Comparison of ENCODE assay signal across 8 mouse cellular contexts in genomic region chr4:139336822-139337483, GRCm38 (mm10). TPM values are rescaled to one million over a fixed set of nuclear protein-coding genes. Genes with fewer than 3 reads are reported as not detected.
DNase-seq lines count a peak whose midpoint lies in the region; ATAC-seq and TF ChIP-seq lines count a peak whose summit lies in the region.

No protein-coding gene starts in this region.

- WGBS in embryonic facial prominence, embryonic 12.5 days = 24% methylated on average over 24 of the region's 24 CpGs
- 20% methylated on average over 24 of the region's 24 CpGs for WGBS in kidney, adult 2 months
- 8% methylated on average over 24 of the region's 24 CpGs for WGBS in liver, embryonic 11.5 days
- whole genome bisulfite sequencing in stomach, embryonic 16.5 days = 17% methylated on average over 24 of the region's 24 CpGs

- TF ChIP-seq POLR2A in kidney, adult 2 months (IDR thresholded peaks at IDR 0.05; ENCODE audit: low read depth, low read length) = no peak

- no peak for ATAC-seq in embryonic facial prominence, embryonic 12.5 days (ENCODE audit: insufficient number of reproducible peaks, insufficient read depth, low FRiP score, low TSS enrichment)
- peak; percentile 76 for ATAC-seq in liver, embryonic 11.5 days (replicated peaks; ENCODE audit: low FRiP score)
- ATAC-seq in stomach, embryonic 16.5 days (ENCODE audit: insufficient read depth, low FRiP score) = peak; percentile 70

- DNase-seq in CD4-positive helper T cell, adult 2 months (ENCODE audit: low read depth, low spot score) = peak; percentile 86
- DNase-seq in adrenal gland, postnatal 25 days = peak; percentile 88
- peak; percentile 23 to 63 for DNase-seq in heart, adult 9 months (ENCODE audit: low spot score in 2 of 2)
- DNase-seq in kidney, adult 2 months = peak; percentile 88
- DNase-seq in liver, embryonic 11.5 days (ENCODE audit: low spot score) = peak; percentile 87
- DNase-seq in neural tube, embryonic 10.5 days (ENCODE audit: extremely low spot score, low spot score) = peak; percentile 78

- peak overlapping the region; percentile 46 for H3K4me2 ChIP-seq in embryonic facial prominence, embryonic 12.5 days (replicated peaks)
- peak overlapping the region; percentile 78 for H3K4me2 ChIP-seq in liver, embryonic 11.5 days
- peak overlapping the region; percentile 50 for H3K4me2 ChIP-seq in stomach, embryonic 16.5 days (ENCODE audit: low read depth, low read length)

- H3K36me3 ChIP-seq in embryonic facial prominence, embryonic 12.5 days = no peaks in the 10 kb centered on the region
- no peaks in the 10 kb centered on the region for H3K36me3 ChIP-seq in kidney, adult 2 months (ENCODE audit: control insufficient read depth, insufficient read depth, low read length)
- H3K36me3 ChIP-seq in liver, embryonic 11.5 days (ENCODE audit: control insufficient read depth, insufficient read depth, low read length) = no peaks in the 10 kb centered on the region
- H3K36me3 ChIP-seq in stomach, embryonic 16.5 days (ENCODE audit: control insufficient read depth, insufficient read depth, low read length) = no peaks in the 10 kb centered on the region

- peak overlapping the region; percentile 19 for H3K4me3 ChIP-seq in embryonic facial prominence, embryonic 12.5 days
- peak overlapping the region; percentile 53 for H3K4me3 ChIP-seq in kidney, adult 2 months (ENCODE audit: insufficient read depth, low read depth, low read length)
- peak overlapping the region; percentile 62 for H3K4me3 ChIP-seq in liver, embryonic 11.5 days (ENCODE audit: low read depth, low read length)
- peak overlapping the region; percentile 32 for H3K4me3 ChIP-seq in stomach, embryonic 16.5 days (replicated peaks; ENCODE audit: low read length)

- TF ChIP-seq CTCF in kidney, adult 2 months (conservative IDR thresholded peaks at IDR 0.05; ENCODE audit: insufficient read depth, insufficient read length, low read depth, low read length) = peak; percentile 87

- peak overlapping the region; percentile 24; the same call in 1 of the 2 replicates for H3K9ac ChIP-seq in embryonic facial prominence, embryonic 12.5 days
- H3K9ac ChIP-seq in liver, embryonic 11.5 days (ENCODE audit: low read depth, low read length) = peak overlapping the region; percentile 76
- peak overlapping the region; percentile 50; the same call in 1 of the 2 replicates for H3K9ac ChIP-seq in stomach, embryonic 16.5 days (ENCODE audit: low read length)

- H3K9me3 ChIP-seq in embryonic facial prominence, embryonic 12.5 days = no peaks in the 10 kb centered on the region
- no peaks in the 10 kb centered on the region for H3K9me3 ChIP-seq in liver, embryonic 11.5 days (ENCODE audit: control insufficient read depth, low read length)
- no peaks in the 10 kb centered on the region for H3K9me3 ChIP-seq in stomach, embryonic 16.5 days (replicated peaks; ENCODE audit: control insufficient read depth, low read length)

- H3K27me3 ChIP-seq in embryonic facial prominence, embryonic 12.5 days = peaks cover 17% of the 10 kb centered on the region; the same call in 1 of the 2 replicates
- no peaks in the 10 kb centered on the region for H3K27me3 ChIP-seq in kidney, adult 2 months (replicated peaks; ENCODE audit: control insufficient read depth, insufficient read depth, low read length)
- 0 out of 2 replicates have a peak, but pooled peaks cover 2% of the 10 kb centered on the region for H3K27me3 ChIP-seq in liver, embryonic 11.5 days (replicated peaks; ENCODE audit: control insufficient read depth, insufficient read depth, low read length)
- no peaks in the 10 kb centered on the region for H3K27me3 ChIP-seq in stomach, embryonic 16.5 days (ENCODE audit: control insufficient read depth, insufficient read depth, low read length)

- H3K27ac ChIP-seq in embryonic facial prominence, embryonic 12.5 days = no peak overlapping the region
- peak overlapping the region; percentile 60 for H3K27ac ChIP-seq in kidney, adult 2 months (ENCODE audit: insufficient read depth, low read depth, low read length)
- peak overlapping the region; percentile 83 for H3K27ac ChIP-seq in liver, embryonic 11.5 days (ENCODE audit: low read depth, low read length)
- H3K27ac ChIP-seq in stomach, embryonic 16.5 days (ENCODE audit: low read length) = no peak overlapping the region

- peaks cover 3% of the 10 kb centered on the region; the same call in 1 of the 2 replicates for H3K4me1 ChIP-seq in embryonic facial prominence, embryonic 12.5 days
- H3K4me1 ChIP-seq in kidney, adult 2 months (ENCODE audit: control insufficient read depth, insufficient read depth, low read length) = peaks cover 7% of the 10 kb centered on the region; the same call in 1 of the 2 replicates
- H3K4me1 ChIP-seq in liver, embryonic 11.5 days (replicated peaks; ENCODE audit: control insufficient read depth, insufficient read depth, low read length) = peaks cover 2% of the 10 kb centered on the region; the same call in 1 of the 2 replicates
- H3K4me1 ChIP-seq in stomach, embryonic 16.5 days (ENCODE audit: control insufficient read depth, insufficient read depth, low read length) = peaks cover 4% of the 10 kb centered on the region; the same call in 1 of the 2 replicates

RNA-seq across cellular contexts. Expression of gene Mrto4, which starts 15.4 kb away (rescaled TPM):
- total RNA-seq in adrenal gland, postnatal 25 days (2021) = 61.4 and 68.9 TPM in 2 replicates
- 125 and 129 TPM in 2 replicates for polyA plus RNA-seq in embryonic facial prominence, embryonic 12.5 days (2016; fragmentation: Nextera tagmentation; extraction: Ambion mirVana)
- 16.3 and 21.2 TPM in 2 replicates for polyA plus RNA-seq in kidney, adult 2 months (2012; rRNA removed)
- 241 and 259 TPM in 2 replicates for polyA plus RNA-seq in liver, embryonic 11.5 days (2014; fragmentation: Nextera tagmentation; extraction: Ambion mirVana)
- polyA plus RNA-seq in stomach, embryonic 16.5 days (2015; fragmentation: Nextera tagmentation; extraction: Ambion mirVana) = 81.4 and 87.1 TPM in 2 replicates

RNA-seq across cellular contexts. Expression of gene Emc1, which starts 15.4 kb away (rescaled TPM):
- total RNA-seq in adrenal gland, postnatal 25 days (2021) = 45.8 and 58.2 TPM in 2 replicates
- polyA plus RNA-seq in embryonic facial prominence, embryonic 12.5 days (2016; fragmentation: Nextera tagmentation; extraction: Ambion mirVana) = 32.1 and 33.6 TPM in 2 replicates
- polyA plus RNA-seq in kidney, adult 2 months (2012; rRNA removed) = 29.2 and 31.4 TPM in 2 replicates
- 32.9 and 34.0 TPM in 2 replicates for polyA plus RNA-seq in liver, embryonic 11.5 days (2014; fragmentation: Nextera tagmentation; extraction: Ambion mirVana)
- polyA plus RNA-seq in stomach, embryonic 16.5 days (2015; fragmentation: Nextera tagmentation; extraction: Ambion mirVana) = 24.8 and 25.5 TPM in 2 replicates

RNA-seq across cellular contexts. Expression of gene Ubr4, which starts 15.5 kb away (rescaled TPM):
- 182 and 200 TPM in 2 replicates for total RNA-seq in adrenal gland, postnatal 25 days (2021)
- 70.8 and 74.0 TPM in 2 replicates for polyA plus RNA-seq in embryonic facial prominence, embryonic 12.5 days (2016; fragmentation: Nextera tagmentation; extraction: Ambion mirVana)
- 129 and 168 TPM in 2 replicates for polyA plus RNA-seq in kidney, adult 2 months (2012; rRNA removed)
- 79.0 and 86.9 TPM in 2 replicates for polyA plus RNA-seq in liver, embryonic 11.5 days (2014; fragmentation: Nextera tagmentation; extraction: Ambion mirVana)
- polyA plus RNA-seq in stomach, embryonic 16.5 days (2015; fragmentation: Nextera tagmentation; extraction: Ambion mirVana) = 56.9 and 59.9 TPM in 2 replicates

RNA-seq across cellular contexts. Expression of gene Akr7a5, which starts 26.4 kb away (rescaled TPM):
- total RNA-seq in adrenal gland, postnatal 25 days (2021) = 61.5 and 69.4 TPM in 2 replicates
- 134 TPM in 2 replicates for polyA plus RNA-seq in embryonic facial prominence, embryonic 12.5 days (2016; fragmentation: Nextera tagmentation; extraction: Ambion mirVana)
- polyA plus RNA-seq in kidney, adult 2 months (2012; rRNA removed) = 245 and 280 TPM in 2 replicates
- polyA plus RNA-seq in liver, embryonic 11.5 days (2014; fragmentation: Nextera tagmentation; extraction: Ambion mirVana) = 68.4 and 72.7 TPM in 2 replicates
- polyA plus RNA-seq in stomach, embryonic 16.5 days (2015; fragmentation: Nextera tagmentation; extraction: Ambion mirVana) = 105 TPM in 2 replicates

RNA-seq across cellular contexts. Expression of gene Pqlc2, which starts 26.4 kb away (rescaled TPM):
- 9.9 and 13.3 TPM in 2 replicates for total RNA-seq in adrenal gland, postnatal 25 days (2021)
- polyA plus RNA-seq in embryonic facial prominence, embryonic 12.5 days (2016; fragmentation: Nextera tagmentation; extraction: Ambion mirVana) = 15.0 and 17.0 TPM in 2 replicates
- 63.3 and 71.7 TPM in 2 replicates for polyA plus RNA-seq in kidney, adult 2 months (2012; rRNA removed)
- polyA plus RNA-seq in liver, embryonic 11.5 days (2014; fragmentation: Nextera tagmentation; extraction: Ambion mirVana) = 13.8 and 15.5 TPM in 2 replicates
- polyA plus RNA-seq in stomach, embryonic 16.5 days (2015; fragmentation: Nextera tagmentation; extraction: Ambion mirVana) = 14.8 and 18.4 TPM in 2 replicates

Comparison
In these comparisons a context has a peak if more than half of its experiments do, and no peak if none do; other contexts are left out.
1. H3K27ac ChIP-seq: peak in kidney, adult 2 months (single experiment) and liver, embryonic 11.5 days (single experiment); none in embryonic facial prominence, embryonic 12.5 days (single experiment) and stomach, embryonic 16.5 days (single experiment).
2. H3K9ac ChIP-seq: peak in every context shown above with its lines; median percentile 76 in liver, embryonic 11.5 days; 50 in stomach, embryonic 16.5 days; 24 in embryonic facial prominence, embryonic 12.5 days.
3. Peak in every context shown above with its lines, with median percentiles within 50 percentile points of each other: DNase-seq, H3K4me2 ChIP-seq and H3K4me3 ChIP-seq.